In the genomic region with DNA sequence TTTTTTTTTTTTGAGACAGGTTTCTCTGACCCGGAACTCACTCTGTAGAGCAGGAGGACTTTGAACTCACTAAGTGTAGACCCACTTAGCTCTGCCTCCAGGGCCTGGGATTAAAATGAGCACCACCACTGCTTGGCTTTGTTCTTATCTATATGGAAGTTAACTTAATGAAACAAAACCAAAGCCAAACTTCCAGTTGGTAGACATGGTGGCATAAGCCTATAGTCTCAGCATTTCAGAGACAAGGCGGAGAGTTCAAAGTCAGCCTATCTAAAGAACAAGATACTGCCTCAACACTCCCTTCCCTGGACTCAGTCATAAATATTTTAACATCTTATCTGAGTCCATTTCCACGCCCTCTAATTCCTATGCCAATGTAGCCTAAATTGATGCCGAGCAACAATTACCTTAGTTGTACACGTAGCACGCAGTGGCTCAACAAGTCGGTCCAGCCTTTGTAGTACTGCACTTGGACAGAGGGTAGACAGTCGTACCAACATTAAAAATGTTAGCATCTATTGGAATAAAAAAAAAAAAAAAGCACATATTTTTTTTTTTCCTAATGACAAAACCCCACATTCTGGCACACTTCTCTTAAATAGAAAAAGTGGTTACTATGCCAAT, we compare ENCODE assay signal across 27 mouse cellular contexts. TPM values are rescaled to one million over a fixed set of nuclear protein-coding genes. Genes with fewer than 3 reads are reported as not detected.
DNase-seq lines count a peak whose midpoint lies in the region; ATAC-seq lines count a peak whose summit lies in the region.
"Had no signal": no experiment of that assay in that cellular context is flagged by ENCODE, and none has a peak within 500 bp of the region (broad histone marks: within the 10 kb centered on the region; RNA-seq: fewer than 3 reads in every experiment).

No protein-coding gene starts in this region.

- H3K4me2 ChIP-seq in midbrain, embryonic 11.5 days: no peak overlapping the region
- no peak overlapping the region for H3K4me2 ChIP-seq in midbrain, embryonic 14.5 days (ENCODE audit: low read length)
- no peak overlapping the region for H3K4me2 ChIP-seq in intestine, embryonic 16.5 days (ENCODE audit: low read depth, low read length)
- H3K4me2 ChIP-seq in stomach, embryonic 15.5 days: no peak overlapping the region
- H3K4me2 ChIP-seq: embryonic facial prominence, embryonic 12.5 days; embryonic facial prominence, embryonic 15.5 days; heart, embryonic 12.5 days; heart, embryonic 15.5 days; hindbrain, embryonic 13.5 days had no signal

- peak; percentile 80 for DNase-seq in midbrain, embryonic 11.5 days (ENCODE audit: low spot score, missing footprints)
- DNase-seq in midbrain, embryonic 14.5 days: no peak
- DNase-seq in yolk sac, embryonic 10.5 days (ENCODE audit: low spot score): peak; percentile 32
- DNase-seq in gastrocnemius, adult 18-20 months (ENCODE audit: low spot score): no peak
- no peak for DNase-seq in embryo, embryonic 11 days
- DNase-seq in adrenal gland, postnatal 25 days: no peak
- DNase-seq: adrenal gland, adult 8-10 months; adrenal gland, postnatal 36 days; cerebellum, adult 18-20 months; cerebellum, adult 9-10 months; cerebellum, postnatal 14 days; forebrain, postnatal 0 days; gastrocnemius, postnatal 10 days; gastrocnemius, postnatal 36 days; heart, postnatal 10 days; heart, postnatal 36 days had no signal

- 94% methylated on average over 8 of the region's 8 CpGs for WGBS in midbrain, embryonic 11.5 days
- 97% methylated on average over 8 of the region's 8 CpGs for WGBS in midbrain, embryonic 14.5 days
- WGBS in intestine, embryonic 16.5 days: 67% methylated on average over 8 of the region's 8 CpGs
- 85% methylated on average over 8 of the region's 8 CpGs for WGBS in stomach, embryonic 15.5 days

- ATAC-seq in midbrain, embryonic 11.5 days (ENCODE audit: low FRiP score): no peak
- ATAC-seq in midbrain, embryonic 14.5 days (ENCODE audit: low FRiP score, low TSS enrichment): no peak
- ATAC-seq in intestine, embryonic 16.5 days: peak; percentile 94
- ATAC-seq in stomach, embryonic 15.5 days (ENCODE audit: insufficient read depth, low FRiP score, low read depth): peak; percentile 67
- ATAC-seq: activated CD4-positive, CD25-positive, alpha-beta regulatory T cell, adult 4 months; forebrain, embryonic 14.5 days; forebrain, postnatal 0 days; hindbrain, postnatal 0 days had no signal

- no peak overlapping the region for H3K4me3 ChIP-seq in midbrain, embryonic 11.5 days (ENCODE audit: low read depth, low read length)
- H3K4me3 ChIP-seq in midbrain, embryonic 14.5 days (replicated peaks; ENCODE audit: low read depth, low read length): no peak overlapping the region
- no peak overlapping the region for H3K4me3 ChIP-seq in intestine, embryonic 16.5 days (ENCODE audit: low read length)
- no peak overlapping the region for H3K4me3 ChIP-seq in stomach, embryonic 15.5 days (replicated peaks)
- H3K4me3 ChIP-seq: embryonic facial prominence, embryonic 12.5 days; embryonic facial prominence, embryonic 15.5 days; heart, embryonic 12.5 days; heart, embryonic 15.5 days; hindbrain, embryonic 10.5 days; hindbrain, embryonic 13.5 days had no signal

- no peak overlapping the region for H3K27ac ChIP-seq in midbrain, embryonic 11.5 days (ENCODE audit: low read depth, low read length)
- H3K27ac ChIP-seq in midbrain, embryonic 14.5 days (replicated peaks; ENCODE audit: low read depth, low read length): no peak overlapping the region
- no peak overlapping the region for H3K27ac ChIP-seq in intestine, embryonic 16.5 days (ENCODE audit: low read length)
- H3K27ac ChIP-seq in stomach, embryonic 15.5 days: no peak overlapping the region
- H3K27ac ChIP-seq: embryonic facial prominence, embryonic 12.5 days; embryonic facial prominence, embryonic 15.5 days; heart, embryonic 15.5 days; hindbrain, embryonic 10.5 days; hindbrain, embryonic 13.5 days; hindbrain, postnatal 0 days had no signal

- H3K9me3 ChIP-seq in midbrain, embryonic 11.5 days (ENCODE audit: control insufficient read depth, low read length): no peaks in the 10 kb centered on the region
- no peaks in the 10 kb centered on the region for H3K9me3 ChIP-seq in midbrain, embryonic 14.5 days (ENCODE audit: control insufficient read depth, low read length)
- H3K9me3 ChIP-seq in intestine, embryonic 16.5 days (ENCODE audit: control insufficient read depth, low read length): no peaks in the 10 kb centered on the region
- no peaks in the 10 kb centered on the region for H3K9me3 ChIP-seq in stomach, embryonic 15.5 days
- H3K9me3 ChIP-seq: embryonic facial prominence, embryonic 12.5 days; embryonic facial prominence, embryonic 15.5 days; heart, embryonic 12.5 days; heart, embryonic 15.5 days; hindbrain, embryonic 10.5 days; hindbrain, embryonic 13.5 days had no signal

- H3K9ac ChIP-seq in midbrain, embryonic 11.5 days (ENCODE audit: low read length): no peak overlapping the region
- H3K9ac ChIP-seq in midbrain, embryonic 14.5 days (replicated peaks; ENCODE audit: low read length): no peak overlapping the region
- H3K9ac ChIP-seq in intestine, embryonic 16.5 days (ENCODE audit: low read depth, low read length): no peak overlapping the region
- H3K9ac ChIP-seq in stomach, embryonic 15.5 days: no peak overlapping the region
- H3K9ac ChIP-seq: embryonic facial prominence, embryonic 12.5 days; embryonic facial prominence, embryonic 15.5 days; forebrain, postnatal 0 days; heart, embryonic 12.5 days; heart, embryonic 15.5 days; hindbrain, embryonic 13.5 days had no signal

- H3K4me1 ChIP-seq in midbrain, embryonic 11.5 days (ENCODE audit: control insufficient read depth, insufficient read depth, low read length): no peaks in the 10 kb centered on the region
- no peaks in the 10 kb centered on the region for H3K4me1 ChIP-seq in midbrain, embryonic 14.5 days (ENCODE audit: control insufficient read depth, insufficient read depth, low read length)
- peaks cover 11% of the 10 kb centered on the region; the same call in 1 of the 2 replicates for H3K4me1 ChIP-seq in intestine, embryonic 16.5 days (ENCODE audit: control insufficient read depth, insufficient read depth, low read length)
- H3K4me1 ChIP-seq in stomach, embryonic 15.5 days: 0 out of 2 replicates have a peak, but pooled peaks cover 2% of the 10 kb centered on the region
- H3K4me1 ChIP-seq: embryonic facial prominence, embryonic 12.5 days; embryonic facial prominence, embryonic 15.5 days; heart, embryonic 12.5 days; heart, embryonic 15.5 days; hindbrain, embryonic 10.5 days; hindbrain, embryonic 13.5 days had no signal

- H3K36me3 ChIP-seq in midbrain, embryonic 11.5 days (ENCODE audit: control insufficient read depth, insufficient read depth, low read length): peaks cover 28% of the 10 kb centered on the region
- H3K36me3 ChIP-seq in midbrain, embryonic 14.5 days (ENCODE audit: control insufficient read depth, insufficient read depth, low read length): peaks cover 87% of the 10 kb centered on the region
- peaks cover 24% of the 10 kb centered on the region for H3K36me3 ChIP-seq in intestine, embryonic 16.5 days (ENCODE audit: control insufficient read depth, insufficient read depth, low read length)
- peaks cover 61% of the 10 kb centered on the region for H3K36me3 ChIP-seq in stomach, embryonic 15.5 days

- H3K27me3 ChIP-seq in midbrain, embryonic 11.5 days (ENCODE audit: control insufficient read depth, insufficient read depth, low read length): no peaks in the 10 kb centered on the region
- no peaks in the 10 kb centered on the region for H3K27me3 ChIP-seq in midbrain, embryonic 14.5 days (ENCODE audit: control insufficient read depth, insufficient read depth, low read length)
- no peaks in the 10 kb centered on the region for H3K27me3 ChIP-seq in intestine, embryonic 16.5 days (replicated peaks; ENCODE audit: control insufficient read depth, insufficient read depth, low read length)
- no peaks in the 10 kb centered on the region for H3K27me3 ChIP-seq in stomach, embryonic 15.5 days (replicated peaks)
- H3K27me3 ChIP-seq: embryonic facial prominence, embryonic 12.5 days; embryonic facial prominence, embryonic 15.5 days; heart, embryonic 12.5 days; heart, embryonic 15.5 days; hindbrain, embryonic 13.5 days had no signal

RNA-seq across cellular contexts. Expression of gene Cand1, which starts 33.4 kb away (rescaled TPM):
- 115 and 123 TPM in 2 replicates for polyA plus RNA-seq in midbrain, embryonic 11.5 days (2014; fragmentation: Nextera tagmentation; extraction: Ambion mirVana)
- polyA plus RNA-seq in midbrain, embryonic 14.5 days (2014; fragmentation: Nextera tagmentation; extraction: Ambion mirVana): 45.2 and 79.8 TPM in 2 replicates
- polyA plus RNA-seq in intestine, embryonic 16.5 days (2015; fragmentation: Nextera tagmentation; extraction: Ambion mirVana): 29.2 and 33.0 TPM in 2 replicates
- 51.4 and 51.5 TPM in 2 replicates for polyA plus RNA-seq in stomach, embryonic 15.5 days (2015; fragmentation: Nextera tagmentation; extraction: Ambion mirVana)
- 10 to 100 TPM; 13.0 to 20.7 TPM for total RNA-seq in gastrocnemius, adult 18-20 months (2021)
- 99.5 and 104 TPM in 2 replicates for total RNA-seq in adrenal gland, postnatal 25 days (2021)

Comparison
In these comparisons a context has a peak if more than half of its experiments do, and no peak if none do; other contexts are left out.
1. DNase-seq: peak in midbrain, embryonic 11.5 days (single experiment) and yolk sac, embryonic 10.5 days (single experiment); none in midbrain, embryonic 14.5 days (single experiment), gastrocnemius, adult 18-20 months (single experiment), embryo, embryonic 11 days (single experiment) and adrenal gland, postnatal 25 days (single experiment).
2. ATAC-seq: peak in intestine, embryonic 16.5 days (single experiment) and stomach, embryonic 15.5 days (single experiment); none in midbrain, embryonic 11.5 days (single experiment) and midbrain, embryonic 14.5 days (single experiment).